Mouse (Mus musculus) ES-Bruce4 (cell line): ENCODE measurements around the gene Bckdha. TPM values are rescaled to one million over a fixed set of nuclear protein-coding genes. Genes with fewer than 3 reads are reported as not detected.

Experiments
- H3K27ac ChIP-seq: 2 replicates; pipeline ENCODE4 v1.5.1; 2012; ENCODE audit warnings: low read length, inconsistent platforms; ENCODE audit not compliant: insufficient read depth
- H3K27me3 ChIP-seq: 2 replicates; pipeline ENCODE4 v1.6.1; 2012; ENCODE audit warnings: mild to moderate bottlenecking, low read length, inconsistent platforms; ENCODE audit not compliant: control insufficient read depth, poor library complexity, insufficient read depth, severe bottlenecking
- H3K36me3 ChIP-seq: 2 replicates; pipeline ENCODE4 v1.6.1; 2012; ENCODE audit warnings: inconsistent platforms, mild to moderate bottlenecking, low read length, moderate library complexity; ENCODE audit not compliant: control insufficient read depth, poor library complexity, insufficient read depth, severe bottlenecking
- H3K4me1 ChIP-seq: one replicate; pipeline ENCODE4 v1.8.1; 2011; ENCODE audit warnings: low read length; ENCODE audit not compliant: control insufficient read depth, insufficient read depth
- H3K4me3 ChIP-seq: 2 replicates; pipeline ENCODE4 v1.5.1; 2011; ENCODE audit warnings: low read depth, mild to moderate bottlenecking, low read length
- H3K9ac ChIP-seq: 2 replicates; pipeline ENCODE4 v1.6.1; 2012; ENCODE audit warnings: low read depth, mild to moderate bottlenecking, inconsistent platforms; ENCODE audit not compliant: poor library complexity, severe bottlenecking
- H3K9me3 ChIP-seq: replicated peaks from 2 replicates; pipeline ENCODE4 v1.6.1; 2012; ENCODE audit warnings: mild to moderate bottlenecking, low read length, inconsistent platforms; ENCODE audit not compliant: control insufficient read depth, poor library complexity, insufficient read depth, severe bottlenecking
- CTCF ChIP-seq: IDR thresholded peaks from one replicate; pipeline ENCODE4 v1.8.1; 2011; ENCODE audit warnings: low read depth, low read length
- EP300 ChIP-seq: IDR thresholded peaks from 2 replicates; pipeline ENCODE4 v1.6.1; 2011; ENCODE audit warnings: low read depth, low read length; ENCODE audit not compliant: insufficient read depth
- POLR2A ChIP-seq: IDR thresholded peaks from one replicate; pipeline ENCODE4 v1.8.1; 2011; ENCODE audit warnings: low read length; ENCODE audit not compliant: insufficient read depth
- polyA plus RNA-seq: library from polyadenylated mRNA; stranded (reverse); fragments of >200 nt; gene quantifications from 2 replicates; pipeline ENCODE4 v1.2.4, GENCODE M21; 2011; ENCODE audit warnings: low read depth; ENCODE audit not compliant: missing spikeins, insufficient read depth, insufficient read length

The Bckdha gene
- polyA plus RNA-seq, 1 experiment, result 26.1 TPM

GRCm38 (mm10) chr7:25671686-25672085 is 12.9 kb upstream of the Bckdha start:
- H3K4me1 ChIP-seq, result peaks cover 6% of the 10 kb centered on the region
- peaks cover 4% of the 10 kb centered on the region; the same call in 1 of the 2 replicates for H3K36me3 ChIP-seq
- H3K4me3 ChIP-seq, result no peak overlapping the region
- TF ChIP-seq CTCF (no peak), EP300 (no peak)
- no peaks in the 10 kb centered on the region for H3K9me3 ChIP-seq
- no peak overlapping the region for H3K9ac ChIP-seq
- no peak overlapping the region for H3K27ac ChIP-seq
- H3K27me3 ChIP-seq, result no peaks in the 10 kb centered on the region; the same call in 1 of the 2 replicates

GRCm38 (mm10) chr7:25670096-25670495 is 11.3 kb upstream of the Bckdha start:
- no peaks in the 10 kb centered on the region for H3K9me3 ChIP-seq
- 0 out of 2 replicates have a peak overlapping the region, but pooled peaks have one; percentile 10 for H3K9ac ChIP-seq
- no peak for TF ChIP-seq EP300
- no peak for TF ChIP-seq POLR2A
- TF ChIP-seq CTCF, result no peak
- peak overlapping the region; percentile 96 for H3K27ac ChIP-seq
- no peaks in the 10 kb centered on the region; the same call in 1 of the 2 replicates for H3K27me3 ChIP-seq
- H3K4me3 ChIP-seq, result no peak overlapping the region
- H3K36me3 ChIP-seq, result peaks cover 12% of the 10 kb centered on the region
- peaks cover 7% of the 10 kb centered on the region for H3K4me1 ChIP-seq

- Histone ChIP-seq H3K27me3 (no peaks in the 10 kb centered on the region; the same call in 1 of the 2 replicates), H3K36me3 (peaks cover 14% of the 10 kb centered on the region), H3K9me3 (no peaks in the 10 kb centered on the region), H3K9ac (no peak overlapping the region), H3K27ac (peak overlapping the region; percentile 96), H3K4me3 (no peak overlapping the region), H3K4me1 (peaks cover 8% of the 10 kb centered on the region)
- peak; percentile 61; the same call in 1 of the 2 replicates for TF ChIP-seq EP300
- TF ChIP-seq CTCF, result no peak
Observed at GRCm38 (mm10) chr7:25669631-25670030, 10.8 kb upstream of the Bckdha start.

GRCm38 (mm10) chr7:25669158-25669557 is 10.4 kb upstream of the Bckdha start:
- H3K27me3 ChIP-seq, result no peaks in the 10 kb centered on the region; the same call in 1 of the 2 replicates
- H3K4me1 ChIP-seq, result peaks cover 8% of the 10 kb centered on the region
- H3K36me3 ChIP-seq, result peaks cover 18% of the 10 kb centered on the region
- H3K4me3 ChIP-seq, result no peak overlapping the region
- H3K27ac ChIP-seq, result peak overlapping the region; percentile 96
- no peak for TF ChIP-seq CTCF
- TF ChIP-seq EP300, result peak; percentile 93
- no peak overlapping the region for H3K9ac ChIP-seq
- H3K9me3 ChIP-seq, result no peaks in the 10 kb centered on the region

DNA sequence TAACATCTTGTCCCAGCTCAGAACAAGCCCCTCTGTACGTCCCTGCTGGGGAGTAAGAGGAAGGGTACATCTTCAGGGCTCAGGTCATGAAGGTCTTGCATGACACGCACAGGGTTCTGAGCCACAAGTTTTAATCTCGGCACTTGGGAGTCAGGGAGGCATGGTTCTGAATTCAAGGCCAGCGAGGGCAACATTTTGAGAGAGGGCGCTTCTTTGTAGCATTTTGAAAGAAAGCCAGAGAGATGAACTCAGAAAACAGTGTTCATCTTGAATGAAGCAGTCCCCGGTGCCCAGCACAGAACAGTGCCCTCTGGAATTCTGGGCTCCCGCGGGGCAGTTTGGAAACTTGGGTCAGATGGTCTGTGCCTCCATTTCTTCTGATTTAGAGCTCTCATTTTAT is 7.6 kb upstream of the Bckdha start:
- Histone ChIP-seq H3K36me3 (peaks cover 38% of the 10 kb centered on the region), H3K9me3 (no peaks in the 10 kb centered on the region), H3K4me1 (peaks cover 8% of the 10 kb centered on the region), H3K9ac (no peak overlapping the region), H3K27ac (peak overlapping the region; percentile 32; the same call in 1 of the 2 replicates), H3K4me3 (no peak overlapping the region), H3K27me3 (no peaks in the 10 kb centered on the region)
- TF ChIP-seq CTCF, result no peak
- no peak for TF ChIP-seq EP300
- no peak for TF ChIP-seq POLR2A

DNA sequence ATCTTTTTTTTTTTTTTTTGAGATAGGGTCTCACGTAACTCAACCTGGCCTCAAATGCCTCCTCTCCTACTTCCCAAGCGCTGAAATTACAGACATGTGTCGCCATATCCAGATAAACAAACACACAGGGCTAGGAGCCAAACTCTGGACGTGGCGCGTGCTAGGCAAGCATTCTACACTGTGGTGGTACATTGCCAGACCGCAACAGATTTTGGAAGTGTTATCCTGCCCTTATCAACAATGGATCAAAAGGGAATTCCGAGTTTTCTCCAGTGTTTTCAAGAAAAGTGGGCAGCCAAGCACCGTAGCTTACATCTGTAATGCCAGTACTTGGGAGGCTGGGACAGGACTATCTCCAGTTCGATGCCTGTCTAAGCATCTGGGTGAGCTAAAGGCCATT is 996 bp downstream of the Bckdha start:
- no peak overlapping the region for H3K27ac ChIP-seq
- no peaks in the 10 kb centered on the region for H3K4me1 ChIP-seq
- TF ChIP-seq EP300, result no peak
- TF ChIP-seq CTCF, result no peak
- TF ChIP-seq POLR2A, result no peak
- peak overlapping the region; percentile 81 for H3K4me3 ChIP-seq
- H3K27me3 ChIP-seq, result no peaks in the 10 kb centered on the region
- peak overlapping the region; percentile 65; the same call in 1 of the 2 replicates for H3K9ac ChIP-seq
- peaks cover 14% of the 10 kb centered on the region for H3K36me3 ChIP-seq
- no peaks in the 10 kb centered on the region for H3K9me3 ChIP-seq
